Mouse (Mus musculus): ENCODE results near the gene Ap3d1. TPM values are rescaled to one million over a fixed set of nuclear protein-coding genes. Genes with fewer than 3 reads are reported as not detected.

Gene Ap3d1
- 71.7 TPM for polyA plus RNA-seq (2017; shearing (Covaris generic))

GRCm38 (mm10) chr10:80742180-80742978 is at the start of gene Ap3d1:
Ap3d1 (minus strand) TSS chr10:80742264.

GRCm38 (mm10) chr10:80754594-80755290 is 12.7 kb upstream of the Ap3d1 start, which contains the start of gene Dot1l:
Dot1l (plus strand) TSS chr10:80755206.

GRCm38 (mm10) chr10:80701721-80702535 is 40.1 kb downstream of the Ap3d1 start, which contains the start of the genes Mob3a and Izumo4:
Mob3a (minus strand) TSS chr10:80701977.
Izumo4 (plus strand) TSS chr10:80702184.

GRCm38 (mm10) chr10:80677942-80678436 is 64.1 kb downstream of the Ap3d1 start, which contains the start of gene Mknk2:
Mknk2 (minus strand) TSS chr10:80678112.

Other genes starting within 250 kb of the Ap3d1 start
- gene Onecut3, start 247.4 kb downstream of the Ap3d1 start, polyA plus RNA-seq (2017; shearing (Covaris generic)), result not detected
- gene Atp8b3, start 203.1 kb downstream of the Ap3d1 start, polyA plus RNA-seq (2017; shearing (Covaris generic)), result 0.04 TPM
- gene Rexo1, start 180.7 kb downstream of the Ap3d1 start, polyA plus RNA-seq (2017; shearing (Covaris generic)), result 62.2 TPM
- 13.2 TPM for gene Klf16, start 164.9 kb downstream of the Ap3d1 start, polyA plus RNA-seq (2017; shearing (Covaris generic))
- 152 TPM for gene Abhd17a, start 151.9 kb downstream of the Ap3d1 start, polyA plus RNA-seq (2017; shearing (Covaris generic))
- gene Scamp4, start 139.4 kb downstream of the Ap3d1 start, polyA plus RNA-seq (2017; shearing (Covaris generic)), result 115 TPM
- 5.7 TPM for gene Adat3, start 139.4 kb downstream of the Ap3d1 start, polyA plus RNA-seq (2017; shearing (Covaris generic))
- 9.3 TPM for gene Gm49322, start 136.2 kb downstream of the Ap3d1 start, polyA plus RNA-seq (2017; shearing (Covaris generic))
- gene Csnk1g2, start 119.4 kb downstream of the Ap3d1 start, polyA plus RNA-seq (2017; shearing (Covaris generic)), result 306 TPM
- gene Btbd2, start 85.2 kb downstream of the Ap3d1 start, polyA plus RNA-seq (2017; shearing (Covaris generic)), result 43.9 TPM
- 212 TPM for gene Mknk2, start 64.2 kb downstream of the Ap3d1 start, polyA plus RNA-seq (2017; shearing (Covaris generic))
- 325 TPM for gene Mob3a, start 40.3 kb downstream of the Ap3d1 start, polyA plus RNA-seq (2017; shearing (Covaris generic))
- gene Izumo4, start 40.1 kb downstream of the Ap3d1 start, polyA plus RNA-seq (2017; shearing (Covaris generic)), result 156 TPM
- 17.6 TPM for gene Dot1l, start 12.9 kb upstream of the Ap3d1 start, polyA plus RNA-seq (2017; shearing (Covaris generic))
- 74.2 TPM for gene Sf3a2, start 55.9 kb upstream of the Ap3d1 start, polyA plus RNA-seq (2017; shearing (Covaris generic))
- 275 TPM for gene Plekhj1, start 56.4 kb upstream of the Ap3d1 start, polyA plus RNA-seq (2017; shearing (Covaris generic))
- gene Amh, start 63.0 kb upstream of the Ap3d1 start, polyA plus RNA-seq (2017; shearing (Covaris generic)), result not detected
- gene Jsrp1, start 71.2 kb upstream of the Ap3d1 start, polyA plus RNA-seq (2017; shearing (Covaris generic)), result not detected
- 1,936 TPM for gene Oaz1, start 84.4 kb upstream of the Ap3d1 start, polyA plus RNA-seq (2017; shearing (Covaris generic))
- gene Lingo3, start 101.8 kb upstream of the Ap3d1 start, polyA plus RNA-seq (2017; shearing (Covaris generic)), result not detected
- gene Lsm7, start 112.9 kb upstream of the Ap3d1 start, polyA plus RNA-seq (2017; shearing (Covaris generic)), result 181 TPM
- gene Sppl2b, start 113.0 kb upstream of the Ap3d1 start, polyA plus RNA-seq (2017; shearing (Covaris generic)), result 28.4 TPM
- gene Tmprss9, start 129.6 kb upstream of the Ap3d1 start, polyA plus RNA-seq (2017; shearing (Covaris generic)), result 0.08 TPM
- 222 TPM for gene Timm13, start 158.7 kb upstream of the Ap3d1 start, polyA plus RNA-seq (2017; shearing (Covaris generic))
- 18.1 TPM for gene Lmnb2, start 176.0 kb upstream of the Ap3d1 start, polyA plus RNA-seq (2017; shearing (Covaris generic))
- 47.2 TPM for gene Gadd45b, start 187.8 kb upstream of the Ap3d1 start, polyA plus RNA-seq (2017; shearing (Covaris generic))

Measured in CD4-positive, CD25-positive, alpha-beta regulatory T cell (primary cell).